Mouse (Mus musculus) adrenal gland, adult (tissue): Measurements from ENCODE around the gene Spatc1l.

ENCODE experiments used
- DNase-seq, 2 experiments: peaks; one replicate each; pipeline ENCODE4 v3.0.0; 2022 to 2023; ENCODE audit warnings: low spot score in 1 of 2; ENCODE audit not compliant: inconsistent age in 2 of 2

Gene Spatc1l

DNA sequence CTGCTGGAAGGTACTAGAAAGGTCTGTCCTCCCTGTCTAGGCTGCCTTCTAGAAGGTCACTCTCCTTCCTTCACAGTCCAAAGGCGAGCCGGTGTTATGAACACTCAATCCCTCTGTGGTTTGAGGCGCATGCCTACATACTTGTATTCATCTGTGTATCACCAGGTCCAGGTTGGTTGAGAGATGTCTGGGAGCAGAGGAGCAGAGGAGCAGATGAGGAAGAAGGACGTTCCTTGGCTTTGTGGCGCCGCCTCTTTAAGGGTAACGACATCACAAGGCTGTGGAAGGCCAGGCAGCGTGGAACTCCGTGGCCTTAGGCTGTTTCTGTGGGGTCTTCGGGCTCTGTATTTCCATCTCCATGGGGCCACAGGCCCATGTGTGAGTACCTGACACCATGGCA lies at the start of gene Spatc1l:
Spatc1l (plus strand) TSS at position 301 of the 400 bp plus-strand sequence.
- DNase-seq, result no peak

DNA sequence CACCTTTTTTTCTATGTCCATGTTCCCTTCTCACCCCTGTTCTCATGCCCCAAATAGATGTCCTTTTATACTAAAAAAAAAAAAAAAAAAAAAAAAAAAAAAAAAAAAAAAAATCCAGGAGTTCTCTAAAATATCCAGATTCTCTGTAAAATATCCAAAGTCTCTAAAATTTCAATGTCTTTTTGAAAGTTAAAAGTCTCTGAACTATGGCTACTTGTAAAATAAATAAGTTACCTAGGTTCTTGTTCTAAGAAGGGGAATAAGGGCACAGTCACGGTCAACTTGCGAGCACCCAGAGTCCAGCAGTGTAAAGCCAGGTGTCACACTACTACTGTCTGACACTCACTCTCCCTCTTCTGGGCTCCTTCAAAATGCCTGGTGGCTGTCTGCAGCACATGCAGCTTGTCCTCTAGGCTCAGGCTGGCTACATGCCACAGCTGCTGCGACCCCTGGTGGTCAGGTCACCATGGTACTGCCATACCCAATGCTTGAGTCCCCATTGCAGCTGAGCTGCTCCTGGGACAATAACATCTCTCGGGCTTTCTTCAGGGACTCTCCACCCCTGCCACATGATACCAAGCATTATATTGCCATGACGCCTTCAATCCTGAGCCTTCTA lies 49.0 kb upstream of the Spatc1l start:
- peak; percentile 62 to 87 for DNase-seq

- DNase-seq, result no peak
These were observed 31.1 kb upstream of the Spatc1l start for GRCm38 (mm10) chr10:76530922-76531321.

- DNase-seq, result peak; percentile 99
These were observed 30.7 kb upstream of the Spatc1l start, which contains the start of gene Lss for GRCm38 (mm10) chr10:76531375-76531774. Gene Lss (plus strand): TSS chr10:76531588.

GRCm38 (mm10) chr10:76531828-76532227 lies 30.2 kb upstream of the Spatc1l start:
- no peak for DNase-seq

GRCm38 (mm10) chr10:76535526-76535925 lies 26.5 kb upstream of the Spatc1l start:
- peak in 1 of 2 experiments; percentile 2 for DNase-seq

DNA sequence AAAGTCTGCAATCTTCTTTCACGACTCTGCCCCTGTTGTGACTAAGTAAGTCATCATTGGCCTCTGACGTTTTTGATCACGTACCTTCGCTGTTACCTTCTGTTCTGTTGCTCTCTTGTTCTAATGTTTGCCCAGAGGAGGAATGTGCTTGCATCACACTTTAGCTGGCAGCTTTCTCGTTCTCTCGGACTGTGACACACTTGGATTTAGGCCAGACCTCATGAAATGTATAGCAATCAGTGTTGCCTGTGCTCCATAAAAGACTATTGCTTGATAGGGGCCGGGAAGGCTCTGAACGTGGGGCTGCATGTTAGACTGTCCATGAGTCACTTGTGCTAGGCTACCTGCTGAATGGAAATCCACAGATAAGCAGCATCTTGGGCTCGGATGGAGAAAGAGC lies 24.5 kb upstream of the Spatc1l start:
- DNase-seq, result peak in 1 of 2 experiments; percentile 2

- peak in 1 of 2 experiments; percentile 1 for DNase-seq
These were observed 20.6 kb upstream of the Spatc1l start for GRCm38 (mm10) chr10:76541336-76542085.

DNA sequence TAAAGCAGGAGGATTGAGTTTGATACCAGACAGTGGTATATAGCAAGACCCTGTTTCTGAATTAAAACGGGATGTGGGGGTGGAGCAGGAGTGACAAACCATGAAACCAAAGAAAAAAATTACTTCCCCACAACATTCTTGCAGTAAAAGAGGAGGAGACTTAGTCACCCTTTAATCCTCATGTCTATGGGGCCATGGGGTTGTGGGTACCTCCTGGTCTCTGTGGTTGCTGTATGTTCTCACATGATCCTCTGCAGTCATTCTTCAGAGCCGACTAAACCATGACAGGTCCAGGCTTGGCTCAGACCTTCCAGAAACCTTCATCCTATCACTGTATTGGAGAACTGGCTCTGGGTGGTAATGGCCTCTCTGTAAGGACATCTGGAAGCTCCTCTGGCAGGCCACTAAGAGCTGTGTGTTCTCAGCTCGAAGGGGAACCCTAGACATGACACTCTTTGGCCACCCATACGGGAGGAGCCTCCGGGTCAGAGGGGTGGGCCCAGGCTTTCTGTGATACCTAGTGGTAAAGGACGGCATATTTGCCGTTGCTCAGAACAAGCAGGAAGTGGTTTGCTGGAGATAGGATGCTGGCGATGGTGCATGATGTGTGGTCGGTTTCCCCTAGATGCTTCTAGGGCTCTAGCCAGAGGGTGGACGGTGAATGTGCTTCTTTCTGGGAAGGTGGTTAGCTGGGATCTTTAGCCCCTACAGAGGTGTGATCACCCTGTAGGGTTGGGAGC lies 19.3 kb upstream of the Spatc1l start:
- peak in 1 of 2 experiments; percentile 3 for DNase-seq

DNA sequence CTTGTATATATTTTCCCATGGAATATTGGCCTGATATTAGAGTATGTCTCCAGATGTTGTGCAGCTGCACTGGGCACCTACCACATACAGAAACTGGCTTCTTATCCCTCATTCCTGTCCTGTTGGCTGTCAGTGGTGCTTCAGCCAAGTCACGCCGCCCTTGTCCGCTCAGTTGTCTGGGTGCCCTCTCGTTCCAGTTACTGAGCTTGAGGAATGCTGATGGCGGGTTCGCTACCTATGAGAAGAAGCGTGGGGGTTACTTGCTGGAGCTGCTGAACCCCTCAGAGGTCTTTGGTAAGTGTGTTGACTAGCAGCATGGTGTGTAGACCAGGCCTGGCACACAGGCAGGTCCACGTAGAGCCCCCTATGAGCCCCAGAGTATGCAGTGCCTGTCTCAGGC lies 15.5 kb upstream of the Spatc1l start:
- DNase-seq, result no peak

DNA sequence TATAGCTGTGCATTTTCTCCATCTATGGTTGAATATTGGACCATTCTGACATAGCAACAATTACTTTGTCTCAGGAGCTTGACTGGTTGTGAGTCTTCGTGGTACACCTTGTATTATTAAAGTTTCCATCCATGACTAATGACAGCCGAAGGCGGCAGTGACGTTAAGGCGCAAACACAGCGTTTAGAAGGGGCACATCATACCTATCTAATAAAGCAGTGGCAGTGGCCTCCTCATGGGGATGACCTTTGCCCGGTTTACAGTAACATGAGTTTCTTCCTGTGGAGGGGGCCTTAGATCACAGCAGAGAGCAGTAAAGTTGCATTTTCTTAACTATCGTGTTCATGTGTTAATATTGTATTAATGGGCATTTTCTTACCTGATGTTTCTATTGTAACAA lies 13.9 kb upstream of the Spatc1l start:
- DNase-seq, result no peak

GRCm38 (mm10) chr10:76550458-76550857 lies 11.6 kb upstream of the Spatc1l start:
- no peak for DNase-seq

GRCm38 (mm10) chr10:76551556-76551955 lies 10.5 kb upstream of the Spatc1l start:
- no peak for DNase-seq

DNA sequence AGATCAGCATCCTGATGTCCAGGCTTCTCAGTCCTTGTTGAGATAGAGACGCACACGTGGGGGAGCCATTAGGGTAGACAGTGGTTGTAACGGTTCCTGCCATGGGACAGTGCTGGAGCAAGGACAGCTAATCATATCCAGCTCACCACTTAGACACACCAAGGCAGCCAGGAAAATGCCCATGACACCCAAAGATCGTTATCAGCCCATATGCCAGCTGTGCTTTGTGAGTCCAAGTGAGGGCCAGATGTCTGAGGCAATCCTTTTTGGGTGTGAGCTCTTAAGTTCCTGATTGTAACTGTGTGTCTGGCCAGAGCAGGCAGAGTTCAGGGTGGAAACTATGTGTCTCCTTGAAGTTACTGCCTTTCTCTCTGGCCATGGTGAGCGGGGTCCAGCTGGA lies 8.0 kb upstream of the Spatc1l start:
- no peak for DNase-seq

GRCm38 (mm10) chr10:76569996-76570685 lies 8.1 kb downstream of the Spatc1l start:
- no peak for DNase-seq

GRCm38 (mm10) chr10:76571070-76571469 lies 9.0 kb downstream of the Spatc1l start:
- no peak for DNase-seq

DNA sequence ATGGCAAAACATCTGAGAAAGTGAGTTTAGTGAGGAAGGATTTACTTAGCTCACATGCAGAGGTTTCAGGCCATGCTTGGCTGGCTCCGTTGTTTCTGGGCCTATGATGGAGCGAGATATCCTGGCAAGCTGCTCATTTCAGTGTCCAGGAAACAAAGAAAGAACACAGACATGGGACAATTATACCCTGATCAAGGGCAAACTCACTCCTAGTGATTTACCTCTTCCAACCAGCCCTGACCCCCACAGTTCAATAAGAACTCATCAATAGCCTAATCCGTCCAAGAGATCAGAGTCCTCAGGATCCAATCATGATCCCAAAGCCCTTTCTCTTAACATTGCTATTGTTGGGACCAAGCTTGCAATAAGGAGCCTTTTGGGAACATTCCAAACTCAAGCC lies 10.1 kb downstream of the Spatc1l start:
- DNase-seq, result no peak

DNA sequence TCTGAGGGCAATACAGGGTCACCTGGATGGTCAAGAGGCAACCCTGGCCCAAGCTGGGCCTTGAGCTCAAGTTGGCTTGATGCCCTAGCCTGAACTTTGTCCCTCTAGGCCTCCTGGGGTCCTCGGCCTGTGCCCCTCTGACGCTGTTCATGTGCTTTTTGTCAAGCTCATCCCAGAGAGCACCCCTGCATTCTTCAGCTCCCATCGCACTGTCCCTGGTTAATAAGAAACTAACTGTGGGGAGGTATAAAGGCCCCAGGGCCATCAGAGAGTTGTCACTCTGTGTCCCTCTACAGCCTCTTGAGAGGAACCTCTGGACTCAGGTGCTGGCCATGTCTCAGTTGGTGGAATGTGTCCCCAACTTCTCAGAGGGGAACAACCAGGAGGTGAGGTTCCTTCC lies 13.3 kb downstream of the Spatc1l start, which contains the start of gene Ftcd:
Ftcd (plus strand) TSS at position 275 of the 400 bp plus-strand sequence.
- DNase-seq, result no peak

GRCm38 (mm10) chr10:76576920-76577319 lies 14.8 kb downstream of the Spatc1l start:
- DNase-seq, result no peak

DNA sequence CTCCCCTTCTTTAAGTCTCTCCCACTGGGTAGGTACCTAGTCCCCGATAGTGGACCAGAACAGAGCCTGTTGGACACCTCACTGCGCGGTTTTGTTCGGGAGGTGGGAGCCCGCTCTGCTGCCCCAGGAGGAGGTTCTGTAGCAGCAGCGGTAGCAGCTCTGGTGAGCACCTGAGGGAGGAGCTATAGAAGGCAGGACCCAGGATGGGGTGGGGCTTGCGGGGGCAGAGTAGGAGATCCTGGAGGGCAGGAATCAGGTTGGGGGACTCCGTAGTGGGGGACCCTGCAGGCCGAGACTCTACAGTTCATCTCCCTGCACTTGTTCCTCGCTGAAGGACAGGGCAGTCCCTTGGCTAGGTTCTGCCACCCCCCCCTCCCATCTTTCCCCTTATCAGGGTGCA lies 22.1 kb downstream of the Spatc1l start:
- no peak for DNase-seq

GRCm38 (mm10) chr10:76586190-76586589 lies 24.1 kb downstream of the Spatc1l start:
- DNase-seq, result no peak
